Mouse (Mus musculus): Measurements from ENCODE around the gene Lypla2. TPM values are rescaled to one million over a fixed set of nuclear protein-coding genes. Genes with fewer than 3 reads are reported as not detected.

Lypla2 gene
- polyA plus RNA-seq, 1 experiment from 2014 or later, result 161 TPM

DNA sequence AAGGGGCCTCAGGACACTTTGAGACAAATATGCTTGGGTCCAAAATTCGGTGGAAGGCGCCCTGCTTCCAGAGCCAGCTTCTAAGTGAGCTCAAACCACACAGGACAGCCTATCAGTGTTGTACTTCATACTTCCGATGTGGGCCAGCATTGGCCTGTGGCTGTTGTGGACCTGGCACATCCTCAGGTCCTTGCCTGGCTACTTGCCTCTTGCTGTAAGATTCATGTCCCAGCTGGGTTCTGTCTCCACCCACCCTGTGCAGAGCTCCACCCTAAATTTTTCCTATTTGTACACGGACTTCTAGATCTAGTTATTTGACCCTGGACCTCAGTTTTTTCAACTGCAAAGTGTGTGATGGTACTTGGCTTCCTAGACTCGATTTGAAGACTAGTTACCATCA lies 36.9 kb downstream of the Lypla2 start:
- H3K9ac ChIP-seq (ENCODE audit: low read length), result no peak overlapping the region
- WGBS, result 78% methylated on average over 5 of the region's 5 CpGs
- DNase-seq (ENCODE audit: low spot score) (no peak), ATAC-seq (ENCODE audit: insufficient read depth, low FRiP score, low TSS enrichment) (no peak)
- peaks cover 2% of the 10 kb centered on the region; the same call in 1 of the 2 replicates for H3K36me3 ChIP-seq (ENCODE audit: control insufficient read depth, insufficient read depth, low read length)
- no peak overlapping the region for H3K4me3 ChIP-seq (ENCODE audit: low read depth, low read length)
- no peaks in the 10 kb centered on the region for H3K27me3 ChIP-seq (ENCODE audit: control insufficient read depth, insufficient read depth, low read length)
- no peaks in the 10 kb centered on the region for H3K9me3 ChIP-seq (ENCODE audit: control insufficient read depth, low read length)
- H3K4me1 ChIP-seq (ENCODE audit: control insufficient read depth, insufficient read depth, low read length), result no peaks in the 10 kb centered on the region
- H3K27ac ChIP-seq (ENCODE audit: low read depth, low read length), result no peak overlapping the region
- H3K4me2 ChIP-seq (ENCODE audit: low read depth), result no peak overlapping the region

DNA sequence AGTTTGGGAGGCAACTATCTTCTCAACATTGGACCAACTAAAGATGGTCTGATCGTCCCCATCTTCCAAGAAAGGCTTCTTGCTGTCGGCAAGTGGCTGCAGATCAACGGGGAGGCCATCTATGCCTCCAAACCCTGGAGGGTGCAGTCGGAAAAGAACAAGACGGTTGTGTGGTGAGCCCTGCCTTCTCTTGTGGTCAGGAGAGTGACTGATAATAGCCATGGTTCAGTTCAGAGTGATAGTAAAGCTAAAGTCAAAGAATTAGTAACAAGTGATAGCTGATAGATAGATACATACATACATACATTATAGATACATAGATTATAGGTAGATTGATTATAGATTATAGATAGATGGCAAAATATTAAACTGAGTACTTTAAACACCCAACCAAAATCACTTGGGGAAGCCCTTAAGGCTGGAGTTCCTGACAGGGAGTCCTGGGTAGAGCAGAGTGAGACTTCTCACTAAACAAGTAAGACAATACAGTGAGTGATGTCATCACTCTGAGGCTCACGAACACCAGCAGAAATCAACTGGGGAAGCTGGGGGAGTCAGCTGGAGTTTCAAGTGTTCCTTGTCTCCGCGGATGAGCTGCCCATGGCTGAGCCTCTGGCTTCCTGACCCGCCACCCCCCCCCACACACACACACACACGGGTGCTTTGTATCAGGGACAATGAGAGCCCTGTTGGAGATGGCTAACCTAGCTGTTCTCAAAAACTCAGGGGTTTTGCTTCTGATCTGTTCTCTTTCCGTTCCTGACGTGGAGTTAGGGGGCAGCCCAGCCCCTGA lies 37.5 kb downstream of the Lypla2 start:
- Histone ChIP-seq H3K36me3 (ENCODE audit: control insufficient read depth, insufficient read depth, low read length) (peaks cover 2% of the 10 kb centered on the region; the same call in 1 of the 2 replicates), H3K27me3 (ENCODE audit: control insufficient read depth, insufficient read depth, low read length) (no peaks in the 10 kb centered on the region), H3K9ac (ENCODE audit: low read length) (no peak overlapping the region), H3K27ac (ENCODE audit: low read depth, low read length) (no peak overlapping the region), H3K4me2 (ENCODE audit: low read depth) (no peak overlapping the region), H3K4me3 (ENCODE audit: low read depth, low read length) (no peak overlapping the region), H3K9me3 (ENCODE audit: control insufficient read depth, low read length) (no peaks in the 10 kb centered on the region), H3K4me1 (ENCODE audit: control insufficient read depth, insufficient read depth, low read length) (no peaks in the 10 kb centered on the region)
- DNase-seq (ENCODE audit: low spot score), result peak; percentile 30
- 66% methylated on average over 12 of the region's 12 CpGs for WGBS
- ATAC-seq (ENCODE audit: insufficient read depth, low FRiP score, low TSS enrichment), result no peak

DNA sequence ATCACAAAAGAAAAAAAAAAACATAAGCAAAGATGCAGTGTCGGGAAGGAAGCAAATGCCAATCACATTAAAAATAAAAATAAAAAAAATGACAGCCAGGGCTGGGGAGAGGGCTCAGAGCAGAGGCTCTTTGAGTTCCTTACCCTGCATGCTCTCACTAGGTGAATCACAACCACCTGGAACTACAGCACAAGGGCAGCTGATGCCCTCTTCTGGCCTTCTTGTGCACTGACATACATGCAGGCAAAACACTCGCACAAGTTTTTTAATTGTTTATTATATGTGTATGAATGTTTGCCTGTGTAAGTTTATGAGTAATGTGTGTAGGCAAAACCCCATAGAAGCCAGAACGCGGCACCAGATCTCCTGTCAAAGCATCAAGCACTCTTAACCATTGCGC lies 40.6 kb downstream of the Lypla2 start:
- no peaks in the 10 kb centered on the region for H3K27me3 ChIP-seq (ENCODE audit: control insufficient read depth, insufficient read depth, low read length)
- H3K9me3 ChIP-seq (ENCODE audit: control insufficient read depth, low read length), result no peaks in the 10 kb centered on the region
- no peak for DNase-seq (ENCODE audit: low spot score)
- ATAC-seq (ENCODE audit: insufficient read depth, low FRiP score, low TSS enrichment), result no peak
- H3K9ac ChIP-seq (ENCODE audit: low read length), result no peak overlapping the region
- no peak overlapping the region for H3K4me2 ChIP-seq (ENCODE audit: low read depth)
- H3K4me1 ChIP-seq (ENCODE audit: control insufficient read depth, insufficient read depth, low read length), result no peaks in the 10 kb centered on the region
- H3K36me3 ChIP-seq (ENCODE audit: control insufficient read depth, insufficient read depth, low read length), result peaks cover 2% of the 10 kb centered on the region; the same call in 1 of the 2 replicates
- no peak overlapping the region for H3K27ac ChIP-seq (ENCODE audit: low read depth, low read length)
- 60% methylated on average over 5 of the region's 5 CpGs for WGBS
- H3K4me3 ChIP-seq (ENCODE audit: low read depth, low read length), result no peak overlapping the region

DNA sequence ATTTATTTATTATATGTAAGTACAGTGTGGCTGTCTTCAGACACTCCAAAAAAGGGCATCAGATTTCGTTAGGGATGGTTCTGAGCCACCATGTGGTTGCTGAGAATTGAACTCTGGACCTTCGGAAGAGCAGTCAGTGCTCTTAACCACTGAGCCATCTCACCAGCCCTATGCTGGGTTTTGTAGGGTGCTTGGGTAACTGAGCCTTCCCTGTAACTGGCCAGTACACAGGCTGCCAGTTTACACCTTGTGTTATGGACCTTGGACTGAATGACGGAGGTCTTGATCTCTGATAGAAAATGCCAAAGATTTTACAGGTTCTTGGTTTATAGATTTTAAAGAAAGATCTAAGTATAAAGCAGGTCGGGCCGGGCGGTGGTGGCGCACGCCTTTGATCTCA lies 42.2 kb downstream of the Lypla2 start:
- DNase-seq (ENCODE audit: low spot score), result no peak

DNA sequence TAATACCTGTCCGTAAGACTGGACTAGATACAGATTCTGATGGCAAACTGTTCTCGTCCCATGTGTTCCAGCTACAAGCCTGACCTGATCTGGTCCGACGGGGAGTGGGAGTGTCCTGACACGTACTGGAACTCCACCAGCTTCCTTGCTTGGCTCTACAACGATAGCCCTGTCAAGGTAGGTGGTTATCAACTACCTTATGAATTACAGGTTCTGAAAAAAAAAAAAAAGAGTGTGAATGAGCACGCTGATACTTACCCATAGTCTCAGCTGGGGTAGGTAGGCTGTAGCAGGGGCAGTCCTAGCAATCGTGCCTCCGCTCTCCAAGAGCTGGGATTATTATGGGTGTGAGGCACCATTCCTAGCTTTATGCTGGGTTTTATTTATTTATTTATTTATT lies 42.6 kb downstream of the Lypla2 start:
- Histone ChIP-seq H3K4me2 (ENCODE audit: low read depth) (no peak overlapping the region), H3K9me3 (ENCODE audit: control insufficient read depth, low read length) (no peaks in the 10 kb centered on the region), H3K4me1 (ENCODE audit: control insufficient read depth, insufficient read depth, low read length) (no peaks in the 10 kb centered on the region), H3K27me3 (ENCODE audit: control insufficient read depth, insufficient read depth, low read length) (no peaks in the 10 kb centered on the region), H3K4me3 (ENCODE audit: low read depth, low read length) (no peak overlapping the region), H3K36me3 (ENCODE audit: control insufficient read depth, insufficient read depth, low read length) (peaks cover 2% of the 10 kb centered on the region; the same call in 1 of the 2 replicates), H3K9ac (ENCODE audit: low read length) (no peak overlapping the region), H3K27ac (ENCODE audit: low read depth, low read length) (no peak overlapping the region)
- 92% methylated on average over 9 of the region's 9 CpGs for WGBS
- ATAC-seq (ENCODE audit: insufficient read depth, low FRiP score, low TSS enrichment), result no peak
- DNase-seq (ENCODE audit: low spot score), result no peak

More for the DNA sequence above, 42.2 kb downstream of the Lypla2 start:
- Histone ChIP-seq H3K9me3 (ENCODE audit: control insufficient read depth, low read length) (no peaks in the 10 kb centered on the region), H3K27ac (ENCODE audit: low read depth, low read length) (no peak overlapping the region), H3K36me3 (ENCODE audit: control insufficient read depth, insufficient read depth, low read length) (peaks cover 2% of the 10 kb centered on the region; the same call in 1 of the 2 replicates), H3K27me3 (ENCODE audit: control insufficient read depth, insufficient read depth, low read length) (no peaks in the 10 kb centered on the region), H3K4me2 (ENCODE audit: low read depth) (no peak overlapping the region), H3K4me3 (ENCODE audit: low read depth, low read length) (no peak overlapping the region), H3K9ac (ENCODE audit: low read length) (no peak overlapping the region), H3K4me1 (ENCODE audit: control insufficient read depth, insufficient read depth, low read length) (no peaks in the 10 kb centered on the region)
- 92% methylated on average over 8 of the region's 8 CpGs for WGBS
- no peak for ATAC-seq (ENCODE audit: insufficient read depth, low FRiP score, low TSS enrichment)

DNA sequence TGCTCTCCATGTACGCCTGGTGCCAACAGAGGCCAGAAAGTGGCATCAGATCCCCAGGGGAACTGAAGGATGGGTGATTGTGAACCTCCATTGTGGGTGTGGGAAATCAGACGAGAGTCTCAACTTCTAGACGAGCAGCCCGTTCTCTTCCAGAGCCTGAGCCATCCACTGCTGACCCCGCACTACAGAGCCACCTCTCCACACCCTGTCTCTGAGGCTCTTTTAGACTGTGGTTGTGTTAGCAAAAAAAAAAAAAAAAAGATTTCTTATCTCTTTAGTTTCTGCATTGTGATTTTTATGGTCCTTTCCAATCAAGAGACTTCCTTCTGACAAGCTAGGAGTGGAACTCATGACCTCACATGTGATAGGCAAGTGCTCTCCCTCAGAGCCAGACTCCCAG lies 43.0 kb downstream of the Lypla2 start:
- Histone ChIP-seq H3K9me3 (ENCODE audit: control insufficient read depth, low read length) (no peaks in the 10 kb centered on the region), H3K4me1 (ENCODE audit: control insufficient read depth, insufficient read depth, low read length) (no peaks in the 10 kb centered on the region), H3K9ac (ENCODE audit: low read length) (no peak overlapping the region), H3K27ac (ENCODE audit: low read depth, low read length) (no peak overlapping the region), H3K4me3 (ENCODE audit: low read depth, low read length) (no peak overlapping the region), H3K4me2 (ENCODE audit: low read depth) (no peak overlapping the region), H3K27me3 (ENCODE audit: control insufficient read depth, insufficient read depth, low read length) (no peaks in the 10 kb centered on the region), H3K36me3 (ENCODE audit: control insufficient read depth, insufficient read depth, low read length) (peaks cover 2% of the 10 kb centered on the region; the same call in 1 of the 2 replicates)
- 87% methylated on average over 5 of the region's 5 CpGs for WGBS
- DNase-seq (ENCODE audit: low spot score) (no peak), ATAC-seq (ENCODE audit: insufficient read depth, low FRiP score, low TSS enrichment) (no peak)

DNA sequence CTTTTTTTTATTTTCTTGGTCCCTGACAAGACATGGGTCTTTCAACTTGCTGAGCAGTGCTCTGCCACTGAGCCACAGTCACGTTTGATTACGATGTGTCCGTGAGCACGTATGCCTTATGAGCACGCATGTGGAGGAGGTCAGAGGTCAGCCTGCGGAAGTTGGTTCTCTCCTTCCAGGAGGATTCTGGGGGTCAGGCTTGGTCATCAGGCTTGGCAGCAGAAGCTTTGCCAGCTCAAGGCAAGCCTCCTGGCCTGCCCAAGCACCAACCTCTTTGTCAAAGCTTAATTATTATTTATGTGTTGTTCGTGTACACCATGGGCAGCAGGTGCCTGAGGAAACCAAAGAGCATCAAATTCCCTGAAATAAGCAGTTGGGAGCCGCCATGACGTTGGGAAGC lies 44.0 kb downstream of the Lypla2 start:
- no peak overlapping the region for H3K4me2 ChIP-seq (ENCODE audit: low read depth)
- no peak overlapping the region for H3K27ac ChIP-seq (ENCODE audit: low read depth, low read length)
- no peaks in the 10 kb centered on the region for H3K27me3 ChIP-seq (ENCODE audit: control insufficient read depth, insufficient read depth, low read length)
- no peak for DNase-seq (ENCODE audit: low spot score)
- 83% methylated on average over 9 of the region's 9 CpGs for WGBS
- H3K36me3 ChIP-seq (ENCODE audit: control insufficient read depth, insufficient read depth, low read length), result peaks cover 2% of the 10 kb centered on the region; the same call in 1 of the 2 replicates
- ATAC-seq (ENCODE audit: insufficient read depth, low FRiP score, low TSS enrichment), result no peak
- H3K4me1 ChIP-seq (ENCODE audit: control insufficient read depth, insufficient read depth, low read length), result no peaks in the 10 kb centered on the region
- no peak overlapping the region for H3K4me3 ChIP-seq (ENCODE audit: low read depth, low read length)
- no peaks in the 10 kb centered on the region for H3K9me3 ChIP-seq (ENCODE audit: control insufficient read depth, low read length)
- H3K9ac ChIP-seq (ENCODE audit: low read length), result no peak overlapping the region

DNA sequence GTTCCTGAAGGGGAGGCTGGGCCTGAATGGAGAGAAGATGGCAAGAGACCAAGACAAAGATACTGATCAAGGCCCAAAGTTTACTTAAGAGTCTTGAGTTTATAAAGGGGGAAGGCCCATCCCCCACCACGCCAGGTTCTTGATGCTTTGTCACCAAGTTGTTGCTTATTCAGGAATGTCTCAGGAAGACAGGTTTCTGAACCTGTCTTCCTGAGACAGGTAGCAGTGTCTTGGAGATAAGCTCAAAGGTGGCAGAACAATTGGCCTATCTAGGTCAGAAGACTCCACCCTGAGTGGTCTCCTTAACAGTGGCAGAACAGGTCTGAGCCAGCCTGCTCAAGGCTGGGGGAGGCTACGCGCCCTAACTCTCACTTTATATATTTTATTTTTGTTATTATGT lies 45.6 kb downstream of the Lypla2 start:
- peaks cover 2% of the 10 kb centered on the region; the same call in 1 of the 2 replicates for H3K4me1 ChIP-seq (ENCODE audit: control insufficient read depth, insufficient read depth, low read length)
- no peak for ATAC-seq (ENCODE audit: insufficient read depth, low FRiP score, low TSS enrichment)
- 93% methylated on average over 3 of the region's 3 CpGs for WGBS
- no peaks in the 10 kb centered on the region; the same call in 1 of the 2 replicates for H3K36me3 ChIP-seq (ENCODE audit: control insufficient read depth, insufficient read depth, low read length)
- no peak overlapping the region for H3K9ac ChIP-seq (ENCODE audit: low read length)
- DNase-seq (ENCODE audit: low spot score), result no peak
- no peaks in the 10 kb centered on the region for H3K27me3 ChIP-seq (ENCODE audit: control insufficient read depth, insufficient read depth, low read length)
- no peak overlapping the region for H3K27ac ChIP-seq (ENCODE audit: low read depth, low read length)
- H3K4me2 ChIP-seq (ENCODE audit: low read depth), result no peak overlapping the region
- H3K4me3 ChIP-seq (ENCODE audit: low read depth, low read length), result no peak overlapping the region
- no peaks in the 10 kb centered on the region for H3K9me3 ChIP-seq (ENCODE audit: control insufficient read depth, low read length)

DNA sequence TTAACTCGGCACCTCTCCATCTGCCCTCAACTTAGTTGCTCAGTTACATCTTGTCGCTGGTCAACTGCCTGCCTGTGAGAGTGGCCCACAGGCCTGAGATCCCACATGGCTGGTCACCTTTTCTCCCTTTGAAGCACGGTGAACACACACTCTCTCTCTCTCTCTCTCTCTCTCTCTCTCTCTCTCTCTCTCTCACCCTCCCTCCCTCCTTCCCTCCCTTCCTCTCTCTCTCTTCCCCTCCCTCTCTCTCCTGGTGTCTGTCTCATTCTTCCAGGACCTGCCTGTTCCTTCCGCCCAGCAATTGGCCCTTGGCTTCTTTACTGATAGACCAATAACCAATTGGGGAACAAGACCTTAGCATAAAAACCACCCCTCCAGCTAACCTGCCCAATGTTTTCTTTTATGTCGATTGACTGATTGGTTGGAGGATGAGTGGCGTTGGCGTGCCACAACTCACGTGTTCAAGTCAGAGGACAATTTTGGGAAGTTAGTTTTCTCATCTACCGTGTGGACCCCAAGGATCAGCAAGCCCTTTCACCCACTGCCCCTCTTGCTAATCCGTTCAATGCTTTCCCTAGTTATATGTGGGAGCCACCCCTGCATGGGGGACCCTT lies 46.1 kb downstream of the Lypla2 start:
- no peak overlapping the region for H3K4me2 ChIP-seq (ENCODE audit: low read depth)
- no peak overlapping the region for H3K27ac ChIP-seq (ENCODE audit: low read depth, low read length)
- ATAC-seq (ENCODE audit: insufficient read depth, low FRiP score, low TSS enrichment) (no peak), DNase-seq (ENCODE audit: low spot score) (no peak)
- no peaks in the 10 kb centered on the region for H3K27me3 ChIP-seq (ENCODE audit: control insufficient read depth, insufficient read depth, low read length)
- H3K9me3 ChIP-seq (ENCODE audit: control insufficient read depth, low read length), result no peaks in the 10 kb centered on the region
- peaks cover 7% of the 10 kb centered on the region; the same call in 1 of the 2 replicates for H3K4me1 ChIP-seq (ENCODE audit: control insufficient read depth, insufficient read depth, low read length)
- WGBS, result 91% methylated on average over 10 of the region's 10 CpGs
- no peaks in the 10 kb centered on the region; the same call in 1 of the 2 replicates for H3K36me3 ChIP-seq (ENCODE audit: control insufficient read depth, insufficient read depth, low read length)
- H3K4me3 ChIP-seq (ENCODE audit: low read depth, low read length), result no peak overlapping the region
- H3K9ac ChIP-seq (ENCODE audit: low read length), result no peak overlapping the region

All from neural tube, embryonic 11.5 days (tissue).